ENCODE assay signal across 11 mouse cellular contexts in the genomic region with DNA sequence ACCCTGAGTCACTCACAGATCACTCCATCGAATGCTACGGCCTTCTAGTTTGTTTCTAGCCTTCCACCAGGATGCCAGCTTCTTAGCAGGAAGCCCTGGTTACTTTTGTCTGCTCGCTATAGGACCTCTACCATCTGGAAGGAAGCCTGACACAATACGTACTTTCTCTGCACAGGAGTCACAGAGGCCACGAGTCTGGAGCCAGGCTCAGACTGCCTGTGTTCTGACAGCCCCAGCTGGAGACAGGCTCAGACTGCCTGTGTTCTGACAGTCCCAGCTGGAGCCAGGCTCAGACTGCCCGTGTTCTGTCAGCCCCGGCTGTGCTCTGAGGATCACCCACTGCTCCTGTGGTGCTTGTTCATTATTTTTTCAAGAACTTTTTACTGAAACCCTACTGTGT. TPM values are rescaled to one million over a fixed set of nuclear protein-coding genes. Genes with fewer than 3 reads are reported as not detected.
DNase-seq lines count a peak whose midpoint lies in the region; ATAC-seq and TF ChIP-seq lines count a peak whose summit lies in the region.
"Had no signal": no experiment of that assay in that cellular context is flagged by ENCODE, and none has a peak within 500 bp of the region (broad histone marks: within the 10 kb centered on the region; RNA-seq: fewer than 3 reads in every experiment).

No protein-coding gene starts in this region.

- no peak overlapping the region; the same call in 1 of the 2 replicates for H3K27ac ChIP-seq in intestine, embryonic 14.5 days (ENCODE audit: low read depth)
- H3K27ac ChIP-seq in intestine, postnatal 0 days (ENCODE audit: low read depth, low read length): no peak overlapping the region
- H3K27ac ChIP-seq in neural tube, embryonic 11.5 days (ENCODE audit: low read depth, low read length): no peak overlapping the region
- no peak overlapping the region for H3K27ac ChIP-seq in hindbrain, embryonic 15.5 days (replicated peaks)
- H3K27ac ChIP-seq: left cerebral cortex, adult 2 months; neural tube, embryonic 13.5 days had no signal

- peaks cover 18% of the 10 kb centered on the region; the same call in 1 of the 2 replicates for H3K4me1 ChIP-seq in intestine, embryonic 14.5 days (replicated peaks; ENCODE audit: control insufficient read depth, insufficient read depth, low read length)
- peaks cover 14% of the 10 kb centered on the region; the same call in 1 of the 2 replicates for H3K4me1 ChIP-seq in intestine, postnatal 0 days (replicated peaks; ENCODE audit: control insufficient read depth, insufficient read depth, low read length)
- no peaks in the 10 kb centered on the region for H3K4me1 ChIP-seq in neural tube, embryonic 11.5 days (ENCODE audit: control insufficient read depth, insufficient read depth, low read length)
- H3K4me1 ChIP-seq in hindbrain, embryonic 15.5 days (replicated peaks): peaks cover 7% of the 10 kb centered on the region

- H3K9ac ChIP-seq in intestine, embryonic 14.5 days (ENCODE audit: low read length): no peak overlapping the region
- no peak overlapping the region for H3K9ac ChIP-seq in intestine, postnatal 0 days (ENCODE audit: low read depth, low read length)
- no peak overlapping the region for H3K9ac ChIP-seq in neural tube, embryonic 11.5 days (ENCODE audit: low read length)
- no peak overlapping the region for H3K9ac ChIP-seq in hindbrain, embryonic 15.5 days
- H3K9ac ChIP-seq: neural tube, embryonic 13.5 days had no signal

- H3K27me3 ChIP-seq in intestine, embryonic 14.5 days (replicated peaks; ENCODE audit: control insufficient read depth, insufficient read depth, low read length): no peaks in the 10 kb centered on the region
- H3K27me3 ChIP-seq in intestine, postnatal 0 days (replicated peaks; ENCODE audit: control insufficient read depth, insufficient read depth, low read length): no peaks in the 10 kb centered on the region
- no peaks in the 10 kb centered on the region for H3K27me3 ChIP-seq in neural tube, embryonic 11.5 days (ENCODE audit: control insufficient read depth, insufficient read depth, low read length)
- no peaks in the 10 kb centered on the region for H3K27me3 ChIP-seq in hindbrain, embryonic 15.5 days
- H3K27me3 ChIP-seq: neural tube, embryonic 13.5 days had no signal

- no peak for TF ChIP-seq CTCF in intestine, postnatal 0 days (IDR thresholded peaks at IDR 0.05; ENCODE audit: low read depth)

- no peaks in the 10 kb centered on the region for H3K9me3 ChIP-seq in intestine, embryonic 14.5 days (ENCODE audit: control insufficient read depth, low read length)
- H3K9me3 ChIP-seq in intestine, postnatal 0 days (ENCODE audit: control insufficient read depth): no peaks in the 10 kb centered on the region
- no peaks in the 10 kb centered on the region for H3K9me3 ChIP-seq in neural tube, embryonic 11.5 days (ENCODE audit: control insufficient read depth, low read length)
- no peaks in the 10 kb centered on the region for H3K9me3 ChIP-seq in hindbrain, embryonic 15.5 days
- H3K9me3 ChIP-seq: neural tube, embryonic 13.5 days had no signal

- H3K4me3 ChIP-seq in intestine, embryonic 14.5 days (ENCODE audit: low read depth, low read length): no peak overlapping the region
- no peak overlapping the region for H3K4me3 ChIP-seq in intestine, postnatal 0 days (ENCODE audit: low read depth, low read length)
- H3K4me3 ChIP-seq in neural tube, embryonic 11.5 days (ENCODE audit: low read depth, low read length): no peak overlapping the region
- no peak overlapping the region for H3K4me3 ChIP-seq in hindbrain, embryonic 15.5 days
- H3K4me3 ChIP-seq: left cerebral cortex, adult 2 months; neural tube, embryonic 13.5 days had no signal

- 46% methylated on average over 7 of the region's 7 CpGs for WGBS in intestine, embryonic 14.5 days
- WGBS in intestine, postnatal 0 days: 55% methylated on average over 7 of the region's 7 CpGs
- WGBS in neural tube, embryonic 11.5 days: 35% methylated on average over 7 of the region's 7 CpGs
- 12% methylated on average over 7 of the region's 7 CpGs for WGBS in hindbrain, embryonic 15.5 days

- no peak overlapping the region for H3K4me2 ChIP-seq in intestine, embryonic 14.5 days (ENCODE audit: low read length)
- no peak overlapping the region for H3K4me2 ChIP-seq in intestine, postnatal 0 days (replicated peaks; ENCODE audit: low read depth)
- no peak overlapping the region for H3K4me2 ChIP-seq in neural tube, embryonic 11.5 days (ENCODE audit: low read depth)
- no peak overlapping the region for H3K4me2 ChIP-seq in hindbrain, embryonic 15.5 days
- H3K4me2 ChIP-seq: neural tube, embryonic 13.5 days had no signal

- no peaks in the 10 kb centered on the region for H3K36me3 ChIP-seq in intestine, embryonic 14.5 days (ENCODE audit: control insufficient read depth, insufficient read depth, low read length)
- no peaks in the 10 kb centered on the region for H3K36me3 ChIP-seq in intestine, postnatal 0 days (ENCODE audit: control insufficient read depth, insufficient read depth)
- no peaks in the 10 kb centered on the region for H3K36me3 ChIP-seq in neural tube, embryonic 11.5 days (ENCODE audit: control insufficient read depth, insufficient read depth, low read length)
- no peaks in the 10 kb centered on the region for H3K36me3 ChIP-seq in hindbrain, embryonic 15.5 days
- H3K36me3 ChIP-seq: neural tube, embryonic 13.5 days had no signal

- ATAC-seq in intestine, embryonic 14.5 days (replicated peaks; ENCODE audit: low FRiP score, low TSS enrichment, low read depth): peak; percentile 36; the same call in 1 of the 2 replicates
- ATAC-seq in intestine, postnatal 0 days: no peak
- no peak for ATAC-seq in neural tube, embryonic 11.5 days (ENCODE audit: insufficient read depth, low FRiP score, low TSS enrichment)
- peak; percentile 81 for ATAC-seq in hindbrain, embryonic 15.5 days (ENCODE audit: low FRiP score, low read depth)

- DNase-seq in intestine, embryonic 14.5 days (ENCODE audit: low spot score): no peak
- peak; percentile 30 for DNase-seq in neural tube, embryonic 11.5 days (ENCODE audit: low spot score)
- no peak for DNase-seq in neural tube, embryonic 10.5 days (ENCODE audit: extremely low spot score, low spot score)
- DNase-seq in adrenal gland, adult 8-10 months: no peak
- no peak for DNase-seq in urinary bladder, postnatal 14 days (ENCODE audit: low spot score)
- DNase-seq: thymus, adult 2 months had no signal

RNA-seq across cellular contexts. Expression of a gene that starts 10.8 kb away (rescaled TPM):
- polyA plus RNA-seq in intestine, embryonic 14.5 days (2014; fragmentation: Nextera tagmentation; extraction: Ambion mirVana): 22.6 and 24.1 TPM in 2 replicates
- polyA plus RNA-seq in intestine, postnatal 0 days (2015; fragmentation: Nextera tagmentation; extraction: Ambion mirVana): 6.3 and 6.6 TPM in 2 replicates
- 20.3 and 20.4 TPM in 2 replicates for polyA plus RNA-seq in neural tube, embryonic 11.5 days (2014; fragmentation: Nextera tagmentation; extraction: Ambion mirVana)
- polyA plus RNA-seq in hindbrain, embryonic 15.5 days (2015; fragmentation: Nextera tagmentation; extraction: Ambion mirVana): 22.6 and 23.6 TPM in 2 replicates
- total RNA-seq in adrenal gland, adult 8-10 months (2022): 100 to 1,000 TPM in 3 of 4 experiments, 10 to 100 TPM in 1; 77.4 to 450 (median 220) TPM

RNA-seq across cellular contexts. Expression of a gene that starts 42.6 kb away (rescaled TPM):
- not detected in 2 replicates for polyA plus RNA-seq in intestine, embryonic 14.5 days (2014; fragmentation: Nextera tagmentation; extraction: Ambion mirVana)
- polyA plus RNA-seq in intestine, postnatal 0 days (2015; fragmentation: Nextera tagmentation; extraction: Ambion mirVana): not detected in 2 replicates
- polyA plus RNA-seq in neural tube, embryonic 11.5 days (2014; fragmentation: Nextera tagmentation; extraction: Ambion mirVana): not detected in 2 replicates
- polyA plus RNA-seq in hindbrain, embryonic 15.5 days (2015; fragmentation: Nextera tagmentation; extraction: Ambion mirVana): 0.06 TPM in 1 of 2 replicates, not detected in the other
- under 1 TPM in 2 of 4 experiments, not detected in 2; 0.55 to 0.66 TPM for total RNA-seq in adrenal gland, adult 8-10 months (2022)
- total RNA-seq: left cerebral cortex, adult 2 months had no signal
- polyA plus RNA-seq: heart, embryonic 16.5 days had no signal

Comparison
In these comparisons a context has a peak if more than half of its experiments do, and no peak if none do; other contexts are left out.
1. ATAC-seq: peak in intestine, embryonic 14.5 days (single experiment) and hindbrain, embryonic 15.5 days (single experiment); none in intestine, postnatal 0 days (single experiment) and neural tube, embryonic 11.5 days (single experiment).